Mouse (Mus musculus) forebrain, embryonic 16.5 days (tissue): Measurements from ENCODE around the gene Steap4. TPM values are rescaled to one million over a fixed set of nuclear protein-coding genes. Genes with fewer than 3 reads are reported as not detected.
"Not testable (repeated sequence)": the region's sequence is repeated elsewhere in the genome, so short reads cannot be mapped to it uniquely, and the experiment has no call there.

Experiments used
- ATAC-seq: fragments of 200-750 bp; cut with Nextera tagmentation; 2 replicates; pipeline ENCODE4 v1.8.0; 2017; ENCODE audit warnings: mild to moderate bottlenecking, moderate library complexity
- H3K27ac ChIP-seq: fragments of 300-500 bp; sonication (generic); 2 replicates; pipeline ENCODE4 v1.5.1; 2014; ENCODE audit warnings: low read length, control low read depth
- H3K27me3 ChIP-seq: fragments of 300-500 bp; sonication (generic); replicated peaks from 2 replicates; pipeline ENCODE4 v1.6.1; 2014; ENCODE audit warnings: low read length; ENCODE audit not compliant: control insufficient read depth, insufficient read depth
- H3K36me3 ChIP-seq: fragments of 300-500 bp; sonication (generic); 2 replicates; pipeline ENCODE4 v1.6.1; 2014; ENCODE audit not compliant: control insufficient read depth, insufficient read depth
- H3K4me1 ChIP-seq: fragments of 300-500 bp; sonication (generic); replicated peaks from 2 replicates; pipeline ENCODE4 v1.6.1; 2014; ENCODE audit warnings: low read length; ENCODE audit not compliant: control insufficient read depth, insufficient read depth
- H3K4me2 ChIP-seq: fragments of 300-500 bp; sonication (generic); 2 replicates; pipeline ENCODE4 v1.6.1; 2014; ENCODE audit warnings: mild to moderate bottlenecking, low read length, control low read depth
- H3K4me3 ChIP-seq: fragments of 300-500 bp; sonication (generic); replicated peaks from 2 replicates; pipeline ENCODE4 v1.5.1; 2014; ENCODE audit warnings: mild to moderate bottlenecking, low read length, control low read depth
- H3K9ac ChIP-seq: fragments of 300-500 bp; sonication (generic); replicated peaks from 2 replicates; pipeline ENCODE4 v1.6.1; 2014; ENCODE audit warnings: low read depth, low read length, control low read depth
- H3K9me3 ChIP-seq: fragments of 300-500 bp; sonication (generic); 2 replicates; pipeline ENCODE4 v1.6.1; 2016; ENCODE audit warnings: low read length; ENCODE audit not compliant: control insufficient read depth
- WGBS: fragments of 180-500 bp; shearing (Covaris S2); extraction: QIAGEN DNeasy Blood & Tissue Kit; methylation state at CpG from one replicate; pipeline ENCODE4 v1.1.7; 2014; 5-methylcytosine and 5-hydroxymethylcytosine counted together
- polyA plus RNA-seq: library from polyadenylated mRNA; unstranded; fragments of >200 nt; fragmentation: Nextera tagmentation; extraction: Ambion mirVana; gene quantifications from 2 replicates; pipeline ENCODE4 v1.2.1, GENCODE M21; 2015

The Steap4 gene
- polyA plus RNA-seq, result 0.13 and 0.27 TPM in 2 replicates

DNA sequence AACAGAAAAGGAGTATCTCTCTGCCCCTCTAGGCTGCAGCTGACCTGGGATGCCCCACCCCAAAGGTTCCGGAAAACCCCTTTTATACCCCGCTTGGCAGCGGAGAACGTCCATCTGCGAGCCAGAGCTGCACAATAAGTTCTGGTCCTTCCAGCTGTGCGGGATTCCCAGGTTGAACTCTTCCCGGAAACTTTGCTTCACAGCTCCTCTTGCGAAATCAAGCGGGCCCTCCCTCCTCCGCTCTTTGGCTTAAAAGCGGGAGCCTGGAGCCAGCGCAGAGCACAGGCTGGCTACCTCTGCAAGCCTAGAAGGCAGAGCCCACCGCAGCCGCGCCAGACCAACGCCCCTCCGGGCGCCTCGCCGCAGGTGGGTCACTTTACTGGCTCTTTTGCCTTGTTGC, at the start of gene Steap4:
Gene Steap4 (plus strand): TSS at position 282 of the 400 bp plus-strand sequence.
- no peak for ATAC-seq
- Histone ChIP-seq H3K36me3 (no peaks in the 10 kb centered on the region), H3K27me3 (no peaks in the 10 kb centered on the region; the same call in 1 of the 2 replicates), H3K9me3 (no peaks in the 10 kb centered on the region), H3K4me1 (peaks cover 6% of the 10 kb centered on the region), H3K4me3 (0 out of 2 replicates have a peak within 1 kb of the TSS, but pooled peaks have one; percentile 8), H3K27ac (no peak within 1 kb of the TSS), H3K9ac (0 out of 2 replicates have a peak within 1 kb of the TSS, but pooled peaks have one; percentile 19), H3K4me2 (peak within 1 kb of the TSS; percentile 43)
- 2% methylated on average over 20 of the region's 20 CpGs for WGBS

DNA sequence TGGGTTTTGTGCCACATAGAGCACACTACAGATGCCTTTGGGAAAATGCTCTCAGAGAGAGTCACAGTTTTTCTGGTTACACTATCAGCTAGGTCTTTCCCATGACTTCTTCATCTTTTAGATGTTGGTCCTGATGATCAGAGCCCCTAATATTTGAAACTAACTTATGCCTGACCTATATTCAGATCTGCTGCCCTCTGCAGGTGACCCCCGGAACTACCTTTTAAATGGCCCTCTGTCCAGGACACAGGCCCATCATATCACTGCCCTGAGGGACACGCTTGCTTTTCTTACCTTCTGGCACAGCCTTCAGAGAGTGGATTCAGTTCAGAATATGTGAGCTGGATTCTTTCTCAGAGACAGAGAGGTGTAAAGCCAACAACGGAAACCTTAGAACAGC, 48.3 kb upstream of the Steap4 start:
- H3K4me1 ChIP-seq, result no peaks in the 10 kb centered on the region
- H3K9me3 ChIP-seq, result no peaks in the 10 kb centered on the region
- WGBS, result 73% methylated on average over 3 of the region's 3 CpGs
- H3K9ac ChIP-seq, result no peak overlapping the region
- no peaks in the 10 kb centered on the region for H3K27me3 ChIP-seq
- no peaks in the 10 kb centered on the region for H3K36me3 ChIP-seq
- ATAC-seq, result no peak
- no peak overlapping the region for H3K4me2 ChIP-seq
- no peak overlapping the region for H3K27ac ChIP-seq
- H3K4me3 ChIP-seq, result no peak overlapping the region

DNA sequence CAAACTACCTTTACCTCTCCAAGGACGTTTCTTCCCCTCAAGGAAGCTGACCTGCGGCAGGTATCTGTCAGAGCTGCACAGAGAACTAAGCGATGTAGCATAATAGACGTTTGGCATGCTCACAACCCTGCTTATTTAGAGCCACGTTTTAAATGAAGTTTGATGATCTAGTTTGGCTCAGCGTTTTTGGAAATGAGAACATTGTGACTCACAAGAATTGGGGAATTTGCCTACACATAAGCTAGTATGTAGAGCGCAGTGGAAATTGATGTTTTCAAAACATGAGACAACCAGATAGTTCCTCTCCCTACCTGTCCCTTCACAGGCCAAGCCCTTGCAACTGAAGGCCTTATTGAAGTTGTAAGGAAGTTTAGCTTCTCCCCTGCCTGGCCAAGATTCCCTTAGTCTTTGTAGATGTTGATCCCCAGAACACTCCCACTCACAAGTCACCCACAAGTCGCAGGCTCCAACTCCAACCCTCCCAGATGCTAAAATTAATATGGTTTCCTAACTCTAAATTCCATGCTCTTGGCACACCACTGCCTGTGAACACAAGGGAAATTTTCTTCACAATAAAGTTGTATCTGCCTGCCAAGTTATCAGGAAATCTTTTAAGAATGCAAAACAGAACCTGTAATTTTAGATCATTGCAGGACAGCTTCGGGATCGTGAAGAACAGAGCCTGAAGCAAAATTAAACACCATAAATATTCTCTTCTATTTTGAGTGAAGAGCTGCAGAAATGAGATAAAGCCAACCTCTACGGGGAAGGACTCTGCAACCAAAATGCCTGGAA, 42.6 kb upstream of the Steap4 start:
- Histone ChIP-seq H3K36me3 (no peaks in the 10 kb centered on the region), H3K4me3 (no peak overlapping the region), H3K27me3 (no peaks in the 10 kb centered on the region), H3K9me3 (no peaks in the 10 kb centered on the region), H3K4me1 (no peaks in the 10 kb centered on the region), H3K4me2 (no peak overlapping the region), H3K9ac (no peak overlapping the region), H3K27ac (no peak overlapping the region)
- ATAC-seq, result no peak
- WGBS, result 83% methylated on average over 11 of the region's 11 CpGs

DNA sequence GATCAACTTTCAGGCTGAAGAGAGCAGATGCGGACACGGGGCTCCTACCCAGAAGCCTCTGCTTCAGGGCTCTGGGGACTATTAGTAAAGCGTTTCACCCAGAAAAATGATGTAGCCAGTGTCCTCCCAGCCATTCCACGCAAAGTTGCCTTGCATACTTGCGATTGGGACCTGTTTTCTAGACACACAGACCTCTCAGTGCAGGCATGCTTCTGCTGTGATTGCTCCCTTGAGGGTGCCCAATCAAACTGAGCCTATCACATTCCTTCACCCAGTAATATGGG, 42.0 kb upstream of the Steap4 start:
- Histone ChIP-seq H3K27me3 (no peaks in the 10 kb centered on the region), H3K9me3 (no peaks in the 10 kb centered on the region), H3K4me2 (no peak overlapping the region), H3K4me3 (no peak overlapping the region), H3K36me3 (no peaks in the 10 kb centered on the region), H3K27ac (no peak overlapping the region), H3K4me1 (no peaks in the 10 kb centered on the region), H3K9ac (no peak overlapping the region)
- ATAC-seq, result no peak
- WGBS, result 91% methylated on average over 5 of the region's 5 CpGs

DNA sequence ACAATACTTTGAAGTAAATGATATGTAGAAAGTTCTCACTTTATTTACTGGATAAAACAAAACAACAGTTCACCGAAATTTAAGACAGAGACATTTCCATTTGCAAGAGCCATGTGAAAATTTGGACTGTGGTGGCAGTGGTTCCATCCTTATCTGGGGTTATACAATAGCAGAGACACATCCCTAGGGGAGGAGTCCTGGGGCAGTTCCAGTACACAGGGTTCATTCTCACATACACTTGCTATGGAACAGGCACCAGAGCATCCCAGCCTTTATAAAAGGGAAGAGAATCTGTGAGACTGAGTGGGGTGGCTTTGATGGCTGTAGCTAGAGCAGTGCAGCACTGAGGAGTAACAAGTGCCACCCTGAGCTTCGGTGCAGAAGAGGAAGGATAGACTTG, 40.6 kb upstream of the Steap4 start:
- no peaks in the 10 kb centered on the region for H3K4me1 ChIP-seq
- H3K27ac ChIP-seq, result no peak overlapping the region
- ATAC-seq, result no peak
- H3K9ac ChIP-seq, result no peak overlapping the region
- no peaks in the 10 kb centered on the region for H3K9me3 ChIP-seq
- H3K4me3 ChIP-seq, result no peak overlapping the region
- WGBS, result 94% methylated on average over 2 of the region's 2 CpGs
- no peak overlapping the region for H3K4me2 ChIP-seq
- no peaks in the 10 kb centered on the region for H3K36me3 ChIP-seq
- no peaks in the 10 kb centered on the region for H3K27me3 ChIP-seq

DNA sequence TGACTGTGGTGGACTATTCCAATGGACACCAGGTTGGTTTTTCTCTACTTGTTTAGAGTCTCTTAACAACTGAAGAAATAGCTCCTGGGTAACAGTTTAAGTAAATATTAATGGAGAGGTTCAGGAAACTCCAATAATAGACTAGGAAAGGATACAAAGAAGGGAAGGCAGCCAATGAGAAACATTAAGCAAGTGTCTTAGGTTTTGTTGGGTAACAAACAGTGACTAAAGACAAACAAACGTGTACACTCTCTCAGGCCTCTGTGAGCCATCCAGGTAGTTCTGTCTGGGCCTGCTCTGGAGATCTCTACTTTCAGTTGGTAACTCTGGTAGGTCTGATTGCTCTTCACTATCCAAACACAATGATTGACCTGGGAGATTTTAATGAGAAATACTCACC, 37.5 kb upstream of the Steap4 start:
- H3K9me3 ChIP-seq, result no peaks in the 10 kb centered on the region
- H3K4me3 ChIP-seq, result no peak overlapping the region
- 72% methylated on average over 1 of the region's 1 CpGs for WGBS

DNA sequence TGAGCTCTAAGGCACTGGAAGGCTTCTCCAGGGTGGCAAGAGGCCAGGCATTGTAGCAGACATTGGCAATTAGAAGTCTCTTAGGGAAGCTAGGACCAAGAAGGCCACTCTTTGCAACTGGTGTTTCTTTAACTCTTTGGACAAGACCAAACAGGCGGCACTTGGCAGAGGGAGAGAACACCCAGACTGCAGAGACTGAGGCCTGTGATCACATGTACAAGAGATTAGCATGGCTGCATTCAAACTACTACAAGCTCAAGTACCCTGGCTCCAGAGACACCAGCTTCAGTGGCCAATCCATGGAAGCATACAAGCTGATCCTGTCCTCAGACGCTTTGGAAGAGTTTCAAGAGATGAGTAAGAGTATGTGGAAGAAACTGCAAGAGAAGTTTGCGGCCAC, 36.6 kb upstream of the Steap4 start:
- Histone ChIP-seq H3K36me3 (no peaks in the 10 kb centered on the region), H3K9me3 (no peaks in the 10 kb centered on the region), H3K27ac (no peak overlapping the region), H3K9ac (no peak overlapping the region), H3K4me1 (no peaks in the 10 kb centered on the region), H3K4me3 (no peak overlapping the region), H3K4me2 (no peak overlapping the region), H3K27me3 (no peaks in the 10 kb centered on the region)
- WGBS, result 94% methylated on average over 3 of the region's 3 CpGs
- no peak for ATAC-seq

More for the DNA sequence above, 37.5 kb upstream of the Steap4 start:
- Histone ChIP-seq H3K27me3 (no peaks in the 10 kb centered on the region), H3K4me2 (no peak overlapping the region), H3K9ac (no peak overlapping the region), H3K36me3 (no peaks in the 10 kb centered on the region), H3K27ac (no peak overlapping the region), H3K4me1 (no peaks in the 10 kb centered on the region)
- no peak for ATAC-seq

DNA sequence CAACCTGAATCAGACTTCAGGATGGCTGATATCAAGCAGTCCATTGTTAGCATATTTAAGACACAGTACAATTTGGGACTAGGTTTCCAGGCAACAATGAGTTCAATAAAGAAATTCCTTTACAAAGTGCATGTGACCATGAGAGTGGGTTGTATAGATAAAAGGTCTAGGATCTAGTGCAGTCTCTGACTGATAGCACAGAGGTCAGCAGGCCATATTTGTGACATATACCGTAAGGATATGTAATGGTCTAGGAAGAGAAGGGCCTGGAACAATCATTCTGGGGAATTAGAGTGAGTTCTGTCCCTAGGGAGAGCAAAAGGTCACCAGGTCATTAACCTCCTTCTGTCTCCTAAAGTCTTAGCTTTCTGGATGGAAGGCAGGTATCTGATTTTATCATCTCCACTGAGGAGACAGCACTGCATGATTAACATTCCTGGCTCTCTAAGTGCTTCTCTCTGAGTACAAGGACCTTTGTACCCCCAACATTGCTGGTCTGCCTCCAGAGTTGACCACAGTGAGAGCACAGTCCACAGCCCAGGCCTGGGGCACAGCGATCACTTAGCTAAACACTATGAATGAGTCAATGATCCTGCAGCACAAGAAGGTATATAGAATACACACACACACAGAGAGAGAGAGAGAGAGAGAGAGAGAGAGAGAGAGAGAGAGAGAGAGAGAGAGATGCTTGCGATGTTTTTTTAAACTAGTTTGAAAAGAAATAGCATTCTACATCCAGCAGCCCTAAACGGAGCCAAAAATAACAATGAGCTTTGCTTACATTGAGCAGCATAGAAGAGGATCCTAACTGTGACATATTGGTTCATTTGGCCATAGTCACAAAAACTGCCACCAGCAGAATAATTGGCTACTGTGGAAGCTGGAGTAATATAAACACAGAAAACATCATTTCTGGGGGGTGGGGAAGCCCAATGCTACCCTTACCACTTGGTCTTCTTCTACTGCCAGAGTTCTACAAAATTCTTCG, 27.7 kb upstream of the Steap4 start:
- H3K4me2 ChIP-seq, result no peak overlapping the region
- H3K27me3 ChIP-seq, result no peaks in the 10 kb centered on the region
- H3K36me3 ChIP-seq, result no peaks in the 10 kb centered on the region
- H3K27ac ChIP-seq, result no peak overlapping the region
- no peaks in the 10 kb centered on the region for H3K9me3 ChIP-seq
- WGBS, result 69% methylated on average over 5 of the region's 5 CpGs
- no peak for ATAC-seq
- 0 out of 2 replicates have a peak, but pooled peaks cover 2% of the 10 kb centered on the region for H3K4me1 ChIP-seq
- H3K4me3 ChIP-seq, result no peak overlapping the region
- no peak overlapping the region for H3K9ac ChIP-seq

DNA sequence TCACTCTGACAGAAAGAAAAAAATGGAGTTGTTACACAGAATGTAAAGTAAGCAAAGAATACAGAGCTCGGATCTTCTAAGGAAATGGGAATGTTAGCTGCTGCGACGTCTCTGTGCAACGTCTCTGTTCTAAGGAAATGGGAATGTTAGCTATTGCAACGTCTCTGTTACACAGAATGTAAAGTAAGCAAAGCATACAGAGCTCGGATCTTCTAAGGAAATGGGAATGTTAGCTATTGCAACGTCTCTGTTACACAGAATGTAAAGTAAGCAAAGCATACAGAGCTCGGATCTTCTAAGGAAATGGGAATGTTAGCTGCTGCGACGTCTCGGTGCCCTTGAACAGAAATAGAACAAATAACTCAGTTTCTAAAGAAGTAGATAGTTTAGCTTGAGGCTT, 26.8 kb upstream of the Steap4 start:
- not testable (repeated sequence) for H3K36me3 ChIP-seq, H3K4me3 ChIP-seq, ATAC-seq, H3K9me3 ChIP-seq, H3K4me1 ChIP-seq, H3K27me3 ChIP-seq, H3K4me2 ChIP-seq, H3K27ac ChIP-seq, H3K9ac ChIP-seq
- 55% methylated on average over 11 of the region's 11 CpGs for WGBS
